Mouse (Mus musculus): ENCODE measurements around the gene Tex29. TPM values are rescaled to one million over a fixed set of nuclear protein-coding genes. Genes with fewer than 3 reads are reported as not detected.

Tex29 gene
- not detected in 2 replicates for total RNA-seq (2014; fragmentation: Nextera tagmentation)
- total RNA-seq (2017), result not detected in 2 replicates

GRCm38 (mm10) chr8:11840174-11840573, at the start of gene Tex29:
Gene Tex29, plus strand, starts transcription at chr8:11840474.
- no peak for ATAC-seq (replicated peaks; ENCODE audit: low FRiP score, low TSS enrichment, poor library complexity, severe bottlenecking)

- ATAC-seq (replicated peaks; ENCODE audit: low FRiP score, low TSS enrichment, poor library complexity, severe bottlenecking), result no peak
Observed at GRCm38 (mm10) chr8:11794956-11795355, 45.3 kb upstream of the Tex29 start.

GRCm38 (mm10) chr8:11797128-11797527, 43.1 kb upstream of the Tex29 start:
- no peak for ATAC-seq (replicated peaks; ENCODE audit: low FRiP score, low TSS enrichment, poor library complexity, severe bottlenecking)

- 0 out of 2 replicates have a peak, but pooled peaks have one; percentile 10 for ATAC-seq (replicated peaks; ENCODE audit: low FRiP score, low TSS enrichment, poor library complexity, severe bottlenecking)
Observed at GRCm38 (mm10) chr8:11797729-11798479, 42.4 kb upstream of the Tex29 start.

GRCm38 (mm10) chr8:11798480-11798867, 41.8 kb upstream of the Tex29 start:
- ATAC-seq (replicated peaks; ENCODE audit: low FRiP score, low TSS enrichment, poor library complexity, severe bottlenecking), result no peak

- ATAC-seq (replicated peaks; ENCODE audit: low FRiP score, low TSS enrichment, poor library complexity, severe bottlenecking), result no peak
Observed at GRCm38 (mm10) chr8:11799098-11799497, 41.2 kb upstream of the Tex29 start.

GRCm38 (mm10) chr8:11800481-11800880, 39.8 kb upstream of the Tex29 start:
- ATAC-seq (replicated peaks; ENCODE audit: low FRiP score, low TSS enrichment, poor library complexity, severe bottlenecking), result no peak

- ATAC-seq (replicated peaks; ENCODE audit: low FRiP score, low TSS enrichment, poor library complexity, severe bottlenecking), result no peak
Observed at GRCm38 (mm10) chr8:11801571-11801970, 38.7 kb upstream of the Tex29 start.

- ATAC-seq (replicated peaks; ENCODE audit: low FRiP score, low TSS enrichment, poor library complexity, severe bottlenecking), result no peak
Observed at GRCm38 (mm10) chr8:11804914-11805313, 35.4 kb upstream of the Tex29 start.

- ATAC-seq (replicated peaks; ENCODE audit: low FRiP score, low TSS enrichment, poor library complexity, severe bottlenecking), result no peak
Observed at GRCm38 (mm10) chr8:11806252-11806651, 34.0 kb upstream of the Tex29 start.

- ATAC-seq (replicated peaks; ENCODE audit: low FRiP score, low TSS enrichment, poor library complexity, severe bottlenecking), result no peak
Observed at GRCm38 (mm10) chr8:11807361-11807760, 32.9 kb upstream of the Tex29 start.

- no peak for ATAC-seq (replicated peaks; ENCODE audit: low FRiP score, low TSS enrichment, poor library complexity, severe bottlenecking)
Observed at GRCm38 (mm10) chr8:11808047-11808446, 32.2 kb upstream of the Tex29 start.

GRCm38 (mm10) chr8:11810426-11810825, 29.8 kb upstream of the Tex29 start:
- ATAC-seq (replicated peaks; ENCODE audit: low FRiP score, low TSS enrichment, poor library complexity, severe bottlenecking), result no peak

GRCm38 (mm10) chr8:11813801-11814200, 26.5 kb upstream of the Tex29 start:
- ATAC-seq (replicated peaks; ENCODE audit: low FRiP score, low TSS enrichment, poor library complexity, severe bottlenecking), result no peak

- no peak for ATAC-seq (replicated peaks; ENCODE audit: low FRiP score, low TSS enrichment, poor library complexity, severe bottlenecking)
Observed at GRCm38 (mm10) chr8:11815206-11815605, 25.1 kb upstream of the Tex29 start.

GRCm38 (mm10) chr8:11820136-11820535, 20.1 kb upstream of the Tex29 start:
- ATAC-seq (replicated peaks; ENCODE audit: low FRiP score, low TSS enrichment, poor library complexity, severe bottlenecking), result no peak

- ATAC-seq (replicated peaks; ENCODE audit: low FRiP score, low TSS enrichment, poor library complexity, severe bottlenecking), result no peak
Observed at GRCm38 (mm10) chr8:11820568-11820967, 19.7 kb upstream of the Tex29 start.

GRCm38 (mm10) chr8:11821451-11822206, 18.6 kb upstream of the Tex29 start:
- no peak for ATAC-seq (replicated peaks; ENCODE audit: low FRiP score, low TSS enrichment, poor library complexity, severe bottlenecking)

GRCm38 (mm10) chr8:11822550-11823060, 17.7 kb upstream of the Tex29 start:
- ATAC-seq (replicated peaks; ENCODE audit: low FRiP score, low TSS enrichment, poor library complexity, severe bottlenecking), result no peak

- ATAC-seq (replicated peaks; ENCODE audit: low FRiP score, low TSS enrichment, poor library complexity, severe bottlenecking), result no peak
Observed at GRCm38 (mm10) chr8:11825756-11826155, 14.5 kb upstream of the Tex29 start.

GRCm38 (mm10) chr8:11827312-11827711, 13.0 kb upstream of the Tex29 start:
- no peak for ATAC-seq (replicated peaks; ENCODE audit: low FRiP score, low TSS enrichment, poor library complexity, severe bottlenecking)
